16 mouse cellular contexts compared by ENCODE assay signal in genomic region chr3:96056031-96056430, GRCm38 (mm10). TPM values are rescaled to one million over a fixed set of nuclear protein-coding genes. Genes with fewer than 3 reads are reported as not detected.
DNase-seq lines count a peak whose midpoint lies in the region; ATAC-seq and TF ChIP-seq lines count a peak whose summit lies in the region.
"Had no signal": no experiment of that assay in that cellular context is flagged by ENCODE, and none has a peak within 500 bp of the region (broad histone marks: within the 10 kb centered on the region; RNA-seq: fewer than 3 reads in every experiment).

No protein-coding gene starts in this region.

- no peak for DNase-seq in forebrain, embryonic 10.5 days (ENCODE audit: extremely low spot score, low spot score)
- DNase-seq in forebrain, embryonic 11.5 days (ENCODE audit: low spot score) = no peak
- peak; percentile 9 for DNase-seq in intestine, embryonic 14.5 days (ENCODE audit: low spot score)
- no peak for DNase-seq in neural tube, embryonic 10.5 days (ENCODE audit: extremely low spot score, low spot score)
- DNase-seq in layer of hippocampus, postnatal 36 days = no peak
- DNase-seq: adrenal gland, adult 8-10 months; adrenal gland, postnatal 36 days; cerebellum, adult 2 months; cerebellum, postnatal 10 days; forebrain, postnatal 0 days; gastrocnemius, postnatal 14 days had no signal

- 92% methylated on average over 4 of the region's 4 CpGs for WGBS in forebrain, embryonic 10.5 days
- 91% methylated on average over 4 of the region's 4 CpGs for WGBS in forebrain, embryonic 11.5 days
- 88% methylated on average over 4 of the region's 4 CpGs for WGBS in intestine, embryonic 14.5 days
- WGBS in intestine, postnatal 0 days = 92% methylated on average over 4 of the region's 4 CpGs
- 87% methylated on average over 4 of the region's 4 CpGs for WGBS in neural tube, embryonic 13.5 days

- H3K4me2 ChIP-seq in forebrain, embryonic 11.5 days (ENCODE audit: low read depth, low read length, severe bottlenecking) = no peak overlapping the region
- no peak overlapping the region for H3K4me2 ChIP-seq in intestine, embryonic 14.5 days (ENCODE audit: low read length)
- no peak overlapping the region for H3K4me2 ChIP-seq in intestine, postnatal 0 days (replicated peaks; ENCODE audit: low read depth)
- H3K4me2 ChIP-seq in neural tube, embryonic 13.5 days = 0 out of 2 replicates have a peak overlapping the region, but pooled peaks have one; percentile 78

- peaks cover 20% of the 10 kb centered on the region for H3K4me1 ChIP-seq in forebrain, embryonic 10.5 days
- H3K4me1 ChIP-seq in forebrain, embryonic 11.5 days (replicated peaks; ENCODE audit: control insufficient read depth, insufficient read depth, low read length) = 0 out of 2 replicates have a peak, but pooled peaks cover 2% of the 10 kb centered on the region
- H3K4me1 ChIP-seq in intestine, embryonic 14.5 days (replicated peaks; ENCODE audit: control insufficient read depth, insufficient read depth, low read length) = no peaks in the 10 kb centered on the region
- peaks cover 7% of the 10 kb centered on the region; the same call in 1 of the 2 replicates for H3K4me1 ChIP-seq in intestine, postnatal 0 days (replicated peaks; ENCODE audit: control insufficient read depth, insufficient read depth, low read length)
- peaks cover 18% of the 10 kb centered on the region for H3K4me1 ChIP-seq in neural tube, embryonic 13.5 days (replicated peaks)

- no peaks in the 10 kb centered on the region; the same call in 1 of the 2 replicates for H3K36me3 ChIP-seq in forebrain, embryonic 10.5 days (replicated peaks)
- no peaks in the 10 kb centered on the region for H3K36me3 ChIP-seq in forebrain, embryonic 11.5 days (ENCODE audit: control insufficient read depth, insufficient read depth, low read length)
- H3K36me3 ChIP-seq in intestine, embryonic 14.5 days (ENCODE audit: control insufficient read depth, insufficient read depth, low read length) = 0 out of 2 replicates have a peak, but pooled peaks cover 7% of the 10 kb centered on the region
- H3K36me3 ChIP-seq in intestine, postnatal 0 days (ENCODE audit: control insufficient read depth, insufficient read depth) = no peaks in the 10 kb centered on the region
- H3K36me3 ChIP-seq in neural tube, embryonic 13.5 days = peaks cover 27% of the 10 kb centered on the region

- TF ChIP-seq CTCF in intestine, postnatal 0 days (IDR thresholded peaks at IDR 0.05; ENCODE audit: low read depth) = no peak

- H3K9ac ChIP-seq in forebrain, embryonic 11.5 days (ENCODE audit: low read length) = no peak overlapping the region
- H3K9ac ChIP-seq in intestine, embryonic 14.5 days (ENCODE audit: low read length) = no peak overlapping the region
- no peak overlapping the region for H3K9ac ChIP-seq in intestine, postnatal 0 days (ENCODE audit: low read depth, low read length)
- 0 out of 2 replicates have a peak overlapping the region, but pooled peaks have one; percentile 12 for H3K9ac ChIP-seq in neural tube, embryonic 13.5 days
- H3K9ac ChIP-seq: forebrain, embryonic 13.5 days; forebrain, postnatal 0 days; hindbrain, embryonic 15.5 days had no signal

- H3K4me3 ChIP-seq in forebrain, embryonic 10.5 days = peak overlapping the region; percentile 75; the same call in 1 of the 2 replicates
- no peak overlapping the region for H3K4me3 ChIP-seq in forebrain, embryonic 11.5 days (ENCODE audit: low read depth, low read length)
- H3K4me3 ChIP-seq in intestine, embryonic 14.5 days (ENCODE audit: low read depth, low read length) = no peak overlapping the region
- H3K4me3 ChIP-seq in intestine, postnatal 0 days (ENCODE audit: low read depth, low read length) = no peak overlapping the region
- H3K4me3 ChIP-seq in neural tube, embryonic 13.5 days = no peak overlapping the region
- H3K4me3 ChIP-seq: forebrain, embryonic 13.5 days had no signal

- no peaks in the 10 kb centered on the region for H3K27me3 ChIP-seq in forebrain, embryonic 10.5 days (ENCODE audit: poor library complexity, severe bottlenecking)
- no peaks in the 10 kb centered on the region for H3K27me3 ChIP-seq in forebrain, embryonic 11.5 days (ENCODE audit: control insufficient read depth, insufficient read depth, low read length)
- H3K27me3 ChIP-seq in intestine, embryonic 14.5 days (replicated peaks; ENCODE audit: control insufficient read depth, insufficient read depth, low read length) = no peaks in the 10 kb centered on the region
- H3K27me3 ChIP-seq in intestine, postnatal 0 days (replicated peaks; ENCODE audit: control insufficient read depth, insufficient read depth, low read length) = no peaks in the 10 kb centered on the region
- H3K27me3 ChIP-seq in neural tube, embryonic 13.5 days = no peaks in the 10 kb centered on the region; the same call in 1 of the 2 replicates
- H3K27me3 ChIP-seq: forebrain, embryonic 13.5 days; heart, embryonic 13.5 days; hindbrain, embryonic 15.5 days had no signal

- no peaks in the 10 kb centered on the region for H3K9me3 ChIP-seq in forebrain, embryonic 10.5 days
- H3K9me3 ChIP-seq in forebrain, embryonic 11.5 days (ENCODE audit: control insufficient read depth, low read length) = no peaks in the 10 kb centered on the region
- H3K9me3 ChIP-seq in intestine, embryonic 14.5 days (ENCODE audit: control insufficient read depth, low read length) = no peaks in the 10 kb centered on the region
- no peaks in the 10 kb centered on the region for H3K9me3 ChIP-seq in intestine, postnatal 0 days (ENCODE audit: control insufficient read depth)
- no peaks in the 10 kb centered on the region for H3K9me3 ChIP-seq in neural tube, embryonic 13.5 days
- H3K9me3 ChIP-seq: forebrain, embryonic 13.5 days; heart, embryonic 13.5 days; hindbrain, embryonic 15.5 days had no signal

- ATAC-seq in forebrain, embryonic 11.5 days (replicated peaks; ENCODE audit: low FRiP score) = no peak
- no peak for ATAC-seq in intestine, embryonic 14.5 days (replicated peaks; ENCODE audit: low FRiP score, low TSS enrichment, low read depth)
- ATAC-seq in intestine, postnatal 0 days = no peak
- ATAC-seq in neural tube, embryonic 13.5 days (ENCODE audit: low read depth) = no peak
- ATAC-seq: forebrain, embryonic 13.5 days; forebrain, postnatal 0 days had no signal

- no peak overlapping the region for H3K27ac ChIP-seq in forebrain, embryonic 10.5 days
- no peak overlapping the region for H3K27ac ChIP-seq in forebrain, embryonic 11.5 days (ENCODE audit: low read depth, low read length)
- H3K27ac ChIP-seq in intestine, embryonic 14.5 days (ENCODE audit: low read depth) = no peak overlapping the region
- no peak overlapping the region for H3K27ac ChIP-seq in intestine, postnatal 0 days (ENCODE audit: low read depth, low read length)
- H3K27ac ChIP-seq in neural tube, embryonic 13.5 days (replicated peaks) = no peak overlapping the region
- H3K27ac ChIP-seq: forebrain, embryonic 13.5 days; heart, embryonic 13.5 days; hindbrain, embryonic 15.5 days had no signal

RNA-seq across cellular contexts. Expression of gene Vps45, which starts 2.2 kb away (rescaled TPM):
- 24.1 and 28.0 TPM in 2 replicates for polyA plus RNA-seq in forebrain, embryonic 10.5 days (2016; fragmentation: Nextera tagmentation; extraction: Ambion mirVana)
- polyA plus RNA-seq in forebrain, embryonic 11.5 days (2014; fragmentation: Nextera tagmentation; extraction: Ambion mirVana) = 20.3 and 24.8 TPM in 2 replicates
- polyA plus RNA-seq in intestine, embryonic 14.5 days (2014; fragmentation: Nextera tagmentation; extraction: Ambion mirVana) = 20.6 and 25.8 TPM in 2 replicates
- polyA plus RNA-seq in intestine, postnatal 0 days (2015; fragmentation: Nextera tagmentation; extraction: Ambion mirVana) = 22.5 and 27.1 TPM in 2 replicates
- polyA plus RNA-seq in neural tube, embryonic 13.5 days (2015; fragmentation: Nextera tagmentation; extraction: Ambion mirVana) = 66.9 and 77.1 TPM in 2 replicates
- 10 to 100 TPM; 40.8 to 46.3 TPM for total RNA-seq in layer of hippocampus, postnatal 36 days (2021)

RNA-seq across cellular contexts. Expression of gene Otud7b, which starts 48.3 kb away (rescaled TPM):
- polyA plus RNA-seq in forebrain, embryonic 10.5 days (2016; fragmentation: Nextera tagmentation; extraction: Ambion mirVana) = 14.1 and 20.8 TPM in 2 replicates
- polyA plus RNA-seq in forebrain, embryonic 11.5 days (2014; fragmentation: Nextera tagmentation; extraction: Ambion mirVana) = 11.0 and 11.3 TPM in 2 replicates
- 14.0 and 14.8 TPM in 2 replicates for polyA plus RNA-seq in intestine, embryonic 14.5 days (2014; fragmentation: Nextera tagmentation; extraction: Ambion mirVana)
- 16.6 and 17.0 TPM in 2 replicates for polyA plus RNA-seq in intestine, postnatal 0 days (2015; fragmentation: Nextera tagmentation; extraction: Ambion mirVana)
- polyA plus RNA-seq in neural tube, embryonic 13.5 days (2015; fragmentation: Nextera tagmentation; extraction: Ambion mirVana) = 9.4 and 12.7 TPM in 2 replicates
- total RNA-seq in layer of hippocampus, postnatal 36 days (2021) = 10 to 100 TPM; 31.0 to 32.6 TPM
